Mouse (Mus musculus) midbrain, embryonic 11.5 days (tissue): ENCODE data around the gene Slc25a4. TPM values are rescaled to one million over a fixed set of nuclear protein-coding genes. Genes with fewer than 3 reads are reported as not detected.

Source experiments
- ATAC-seq: fragments of 200-750 bp; cut with Nextera tagmentation; 2 replicates; pipeline ENCODE4 v1.8.0; 2017; ENCODE audit warnings: moderate TSS enrichment, moderate library complexity; ENCODE audit not compliant: low FRiP score
- DNase-seq: peaks from one replicate; pipeline ENCODE4 v3.0.0; 2015; ENCODE audit warnings: low spot score; ENCODE audit errors: missing footprints
- H3K27ac ChIP-seq: fragments of 300-500 bp; sonication (generic); 2 replicates; pipeline ENCODE4 v1.5.1; 2014; ENCODE audit warnings: low read depth, low read length
- H3K27me3 ChIP-seq: fragments of 300-500 bp; sonication (generic); 2 replicates; pipeline ENCODE4 v1.6.1; 2014; ENCODE audit warnings: mild to moderate bottlenecking, low read length, moderate library complexity, mixed read lengths; ENCODE audit not compliant: control insufficient read depth, insufficient read depth
- H3K36me3 ChIP-seq: fragments of 300-500 bp; sonication (generic); 2 replicates; pipeline ENCODE4 v1.6.1; 2014; ENCODE audit warnings: mild to moderate bottlenecking, low read length, moderate library complexity, mixed read lengths; ENCODE audit not compliant: control insufficient read depth, insufficient read depth
- H3K4me1 ChIP-seq: fragments of 300-500 bp; sonication (generic); 2 replicates; pipeline ENCODE4 v1.6.1; 2014; ENCODE audit warnings: low read length; ENCODE audit not compliant: control insufficient read depth, insufficient read depth
- H3K4me2 ChIP-seq: fragments of 300-500 bp; sonication (generic); 2 replicates; pipeline ENCODE4 v1.6.1; 2014; ENCODE audit warnings: mild to moderate bottlenecking, moderate library complexity
- H3K4me3 ChIP-seq: fragments of 300-500 bp; sonication (generic); 2 replicates; pipeline ENCODE4 v1.5.1; 2014; ENCODE audit warnings: low read depth, low read length
- H3K9ac ChIP-seq: fragments of 300-500 bp; sonication (generic); 2 replicates; pipeline ENCODE4 v1.6.1; 2014; ENCODE audit warnings: low read length
- H3K9me3 ChIP-seq: fragments of 300-500 bp; sonication (generic); 2 replicates; pipeline ENCODE4 v1.6.1; 2016; ENCODE audit warnings: low read length; ENCODE audit not compliant: control insufficient read depth
- WGBS: fragments of 180-500 bp; shearing (Covaris S2); extraction: QIAGEN DNeasy Blood & Tissue Kit; methylation state at CpG from one replicate; pipeline ENCODE4 v1.1.7; 2014; 5-methylcytosine and 5-hydroxymethylcytosine counted together
- polyA plus RNA-seq: library from polyadenylated mRNA; unstranded; fragments of >200 nt; fragmentation: Nextera tagmentation; extraction: Ambion mirVana; gene quantifications from 2 replicates; pipeline ENCODE4 v1.2.1, GENCODE M21; 2014

The Slc25a4 gene
- polyA plus RNA-seq, result 477 and 504 TPM in 2 replicates

- WGBS, result under 1% methylated on average over 78 of the region's 84 CpGs
- Histone ChIP-seq H3K4me2 (peak within 1 kb of the TSS; percentile 85), H3K9ac (peak within 1 kb of the TSS; percentile 90), H3K27ac (peak within 1 kb of the TSS; percentile 93), H3K9me3 (no peaks in the 10 kb centered on the region), H3K27me3 (no peaks in the 10 kb centered on the region), H3K36me3 (peaks cover 11% of the 10 kb centered on the region), H3K4me1 (peaks cover 22% of the 10 kb centered on the region), H3K4me3 (peak within 1 kb of the TSS; percentile 81)
- ATAC-seq (peak; percentile 99), DNase-seq (peak; percentile 99)
These were observed at the start of gene Slc25a4 for GRCm38 (mm10) chr8:46210404-46211315. TSS of gene Slc25a4 (minus strand) at chr8:46211284.

- peak overlapping the region; percentile 31 for H3K4me2 ChIP-seq
- DNase-seq, result peak; percentile 90
These were observed 47.0 kb upstream of the Slc25a4 start for GRCm38 (mm10) chr8:46257921-46258682.

GRCm38 (mm10) chr8:46252456-46252855 lies 41.4 kb upstream of the Slc25a4 start:
- no peaks in the 10 kb centered on the region for H3K36me3 ChIP-seq
- ATAC-seq, result no peak
- H3K27ac ChIP-seq, result no peak overlapping the region
- H3K9me3 ChIP-seq, result no peaks in the 10 kb centered on the region
- peaks cover 3% of the 10 kb centered on the region; the same call in 1 of the 2 replicates for H3K4me1 ChIP-seq
- 82% methylated on average over 13 of the region's 13 CpGs for WGBS
- no peak overlapping the region for H3K9ac ChIP-seq
- H3K4me2 ChIP-seq, result no peak overlapping the region
- DNase-seq, result peak; percentile 47
- H3K27me3 ChIP-seq, result peaks cover 29% of the 10 kb centered on the region
- H3K4me3 ChIP-seq, result no peak overlapping the region

More at GRCm38 (mm10) chr8:46257921-46258682, 47.0 kb upstream of the Slc25a4 start:
- no peak overlapping the region for H3K9ac ChIP-seq
- peak; percentile 96 for ATAC-seq
- WGBS, result 13% methylated on average over 19 of the region's 19 CpGs
- H3K9me3 ChIP-seq, result no peaks in the 10 kb centered on the region
- H3K4me3 ChIP-seq, result no peak overlapping the region
- H3K4me1 ChIP-seq, result peaks cover 13% of the 10 kb centered on the region
- no peaks in the 10 kb centered on the region; the same call in 1 of the 2 replicates for H3K27me3 ChIP-seq
- no peaks in the 10 kb centered on the region for H3K36me3 ChIP-seq
- H3K27ac ChIP-seq, result peak overlapping the region; percentile 32; the same call in 1 of the 2 replicates

GRCm38 (mm10) chr8:46251561-46251960 lies 40.5 kb upstream of the Slc25a4 start:
- WGBS, result 35% methylated on average over 10 of the region's 10 CpGs
- no peak overlapping the region for H3K9ac ChIP-seq
- peaks cover 3% of the 10 kb centered on the region; the same call in 1 of the 2 replicates for H3K4me1 ChIP-seq
- peaks cover 32% of the 10 kb centered on the region for H3K27me3 ChIP-seq
- no peak overlapping the region; the same call in 1 of the 2 replicates for H3K4me2 ChIP-seq
- H3K4me3 ChIP-seq, result no peak overlapping the region
- DNase-seq (no peak), ATAC-seq (peak; percentile 61; the same call in 1 of the 2 replicates)
- no peak overlapping the region for H3K27ac ChIP-seq
- no peaks in the 10 kb centered on the region for H3K9me3 ChIP-seq
- no peaks in the 10 kb centered on the region for H3K36me3 ChIP-seq

GRCm38 (mm10) chr8:46246346-46246745 lies 35.3 kb upstream of the Slc25a4 start:
- H3K9me3 ChIP-seq, result no peaks in the 10 kb centered on the region
- H3K27me3 ChIP-seq, result peaks cover 39% of the 10 kb centered on the region
- H3K4me2 ChIP-seq, result peak overlapping the region; percentile 4; the same call in 1 of the 2 replicates
- no peak overlapping the region for H3K9ac ChIP-seq
- DNase-seq, result peak; percentile 92
- ATAC-seq, result peak; percentile 19; the same call in 1 of the 2 replicates
- no peaks in the 10 kb centered on the region for H3K36me3 ChIP-seq
- WGBS, result 18% methylated on average over 11 of the region's 11 CpGs
- H3K27ac ChIP-seq, result no peak overlapping the region
- H3K4me3 ChIP-seq, result no peak overlapping the region
- peaks cover 2% of the 10 kb centered on the region; the same call in 1 of the 2 replicates for H3K4me1 ChIP-seq

- no peak overlapping the region for H3K4me2 ChIP-seq
- DNase-seq (no peak), ATAC-seq (no peak)
- no peaks in the 10 kb centered on the region for H3K36me3 ChIP-seq
- no peak overlapping the region for H3K27ac ChIP-seq
- 39% methylated on average over 7 of the region's 7 CpGs for WGBS
- no peaks in the 10 kb centered on the region for H3K9me3 ChIP-seq
- H3K4me1 ChIP-seq, result peaks cover 2% of the 10 kb centered on the region; the same call in 1 of the 2 replicates
- H3K4me3 ChIP-seq, result no peak overlapping the region
- H3K27me3 ChIP-seq, result peaks cover 29% of the 10 kb centered on the region
- no peak overlapping the region for H3K9ac ChIP-seq
These were observed 31.9 kb upstream of the Slc25a4 start for GRCm38 (mm10) chr8:46242946-46243345.

- peak; percentile 98 for DNase-seq
- peaks cover 21% of the 10 kb centered on the region for H3K27me3 ChIP-seq
- H3K4me2 ChIP-seq, result no peak overlapping the region
- 35% methylated on average over 13 of the region's 13 CpGs for WGBS
- H3K4me3 ChIP-seq, result no peak overlapping the region
- no peaks in the 10 kb centered on the region for H3K9me3 ChIP-seq
- peak; percentile 84 for ATAC-seq
- no peak overlapping the region for H3K9ac ChIP-seq
- peaks cover 2% of the 10 kb centered on the region; the same call in 1 of the 2 replicates for H3K4me1 ChIP-seq
- H3K27ac ChIP-seq, result no peak overlapping the region
- H3K36me3 ChIP-seq, result no peaks in the 10 kb centered on the region
These were observed 30.7 kb upstream of the Slc25a4 start for GRCm38 (mm10) chr8:46241568-46242374.

- no peaks in the 10 kb centered on the region for H3K4me1 ChIP-seq
- H3K9ac ChIP-seq, result no peak overlapping the region
- H3K4me2 ChIP-seq, result no peak overlapping the region
- WGBS, result 73% methylated on average over 7 of the region's 7 CpGs
- peaks cover 8% of the 10 kb centered on the region for H3K27me3 ChIP-seq
- H3K9me3 ChIP-seq, result no peaks in the 10 kb centered on the region
- H3K27ac ChIP-seq, result no peak overlapping the region
- no peaks in the 10 kb centered on the region for H3K36me3 ChIP-seq
- ATAC-seq (no peak), DNase-seq (no peak)
- no peak overlapping the region for H3K4me3 ChIP-seq
These were observed 25.5 kb upstream of the Slc25a4 start for GRCm38 (mm10) chr8:46236441-46237223.
